Mouse (Mus musculus): Measurements from ENCODE around the gene Trp73.

- no peak for TF ChIP-seq CTCF (IDR thresholded peaks at IDR 0.05; ENCODE audit: insufficient read depth, low read depth, low read length)
- TF ChIP-seq POLR2A (IDR thresholded peaks at IDR 0.05; ENCODE audit: insufficient read depth, low read depth, low read length): no peak
Measured at GRCm38 (mm10) chr4:154171931-154172604, 32.1 kb upstream of the Trp73 start.

Data from olfactory bulb, adult 2 months (tissue).